Mouse (Mus musculus) gonadal fat pad, adult 2 months (tissue): Measurements from ENCODE around the gene Ip6k1. TPM values are rescaled to one million over a fixed set of nuclear protein-coding genes. Genes with fewer than 3 reads are reported as not detected.

ENCODE experiments used
- DNase-seq: peaks from one replicate; pipeline ENCODE4 v3.0.0-alpha.2; 2012; ENCODE audit warnings: low read depth
- polyA plus RNA-seq: library from polyadenylated mRNA; depleted of rRNA; stranded (reverse); fragments of >200 nt; gene quantifications from 2 replicates; pipeline ENCODE4 v1.2.3, GENCODE M21; 2012; rRNA removed

Gene Ip6k1
- polyA plus RNA-seq, 1 experiment: 94.3 TPM

DNA sequence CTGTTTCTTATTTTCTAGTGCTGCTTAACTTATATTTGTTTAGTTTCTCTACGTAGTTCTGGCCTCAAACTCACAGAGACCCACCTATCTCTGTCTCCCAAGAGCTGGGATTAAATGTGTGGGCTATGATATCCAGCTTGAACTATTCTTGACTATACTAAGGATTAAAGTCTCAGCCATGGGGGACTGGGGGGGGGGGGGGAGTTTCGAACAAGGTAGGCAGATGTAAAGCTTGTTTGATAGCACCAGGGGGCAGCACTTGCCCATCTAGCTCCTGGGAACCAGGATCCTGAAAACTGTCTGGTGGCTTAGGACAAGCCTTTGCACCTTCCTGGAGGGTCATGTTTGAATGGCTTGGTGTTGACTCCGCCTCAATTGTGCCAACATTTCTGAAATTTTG, 93.2 kb downstream of the Ip6k1 start:
- no peak for DNase-seq

DNA sequence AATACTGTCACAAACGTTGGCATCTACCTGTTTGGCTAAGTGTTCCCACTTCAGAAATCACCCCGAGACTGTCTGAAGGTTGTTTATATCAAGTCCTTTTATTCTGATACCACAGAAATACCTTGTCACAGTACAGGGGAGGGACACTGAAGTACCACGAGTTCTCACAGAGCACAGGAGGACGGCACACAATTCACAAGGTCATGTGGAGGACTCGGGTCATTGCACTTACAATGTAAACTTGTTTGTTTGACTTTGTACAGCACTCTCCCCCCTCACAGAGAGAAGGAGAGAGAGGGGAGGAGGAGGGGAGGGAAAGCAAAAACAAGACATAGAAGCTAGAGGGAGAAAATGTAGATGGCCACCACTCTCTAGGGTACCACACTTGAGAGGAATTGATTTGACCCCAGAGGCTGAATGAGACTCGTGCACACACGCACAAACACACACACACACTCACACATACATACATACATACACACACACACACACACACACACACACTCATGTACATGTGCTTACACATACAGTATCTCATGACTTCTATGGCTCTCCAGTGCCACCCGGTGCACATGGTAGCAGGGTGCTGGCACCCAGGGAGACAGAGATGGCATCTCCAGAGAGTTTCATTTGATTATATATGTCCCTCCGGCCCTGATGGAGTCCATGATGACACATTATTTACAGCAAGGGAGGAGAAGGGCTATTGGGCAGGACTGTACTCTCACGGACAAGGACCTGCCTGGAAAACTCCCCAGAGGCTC, 93.8 kb downstream of the Ip6k1 start:
- DNase-seq: no peak

Other genes starting within 250 kb of the Ip6k1 start
- 59.3 and 73.5 TPM in 2 replicates for gene Rbm5, start 231.5 kb upstream of the Ip6k1 start, polyA plus RNA-seq
- gene Rbm6, start 129.3 kb upstream of the Ip6k1 start, polyA plus RNA-seq: 19.0 and 20.9 TPM in 2 replicates
- gene Mon1a, start 114.3 kb upstream of the Ip6k1 start, polyA plus RNA-seq: 24.5 and 26.2 TPM in 2 replicates
- gene Mst1r, start 95.6 kb upstream of the Ip6k1 start, polyA plus RNA-seq: 34.3 and 40.2 TPM in 2 replicates
- 2.3 and 3.1 TPM in 2 replicates for gene Actl11, start 74.0 kb upstream of the Ip6k1 start, polyA plus RNA-seq
- gene Camkv, start 66.8 kb upstream of the Ip6k1 start, polyA plus RNA-seq: 0.84 and 0.92 TPM in 2 replicates
- 0.81 and 1.2 TPM in 2 replicates for gene Traip, start 52.4 kb upstream of the Ip6k1 start, polyA plus RNA-seq
- 43.3 and 65.1 TPM in 2 replicates for gene Uba7, start 27.0 kb upstream of the Ip6k1 start, polyA plus RNA-seq
- 0.84 and 1.0 TPM in 2 replicates for gene Gm20661, start 19.4 kb upstream of the Ip6k1 start, polyA plus RNA-seq
- gene Inka1, start 16.6 kb upstream of the Ip6k1 start, polyA plus RNA-seq: 16.2 and 20.8 TPM in 2 replicates
- gene Cdhr4, start 10.0 kb upstream of the Ip6k1 start, polyA plus RNA-seq: 13.0 and 14.5 TPM in 2 replicates
- 3.8 and 5.0 TPM in 2 replicates for gene Gm20662, start 6.2 kb upstream of the Ip6k1 start, polyA plus RNA-seq
- gene Gmppb, start 46.7 kb downstream of the Ip6k1 start, polyA plus RNA-seq: 51.3 and 52.0 TPM in 2 replicates
- gene Amigo3, start 50.7 kb downstream of the Ip6k1 start, polyA plus RNA-seq: 9.0 and 9.8 TPM in 2 replicates
- 0.32 and 0.94 TPM in 2 replicates for gene Mst1, start 77.9 kb downstream of the Ip6k1 start, polyA plus RNA-seq
- 69.5 and 90.7 TPM in 2 replicates for gene Rnf123, start 80.8 kb downstream of the Ip6k1 start, polyA plus RNA-seq
- gene Apeh, start 92.1 kb downstream of the Ip6k1 start, polyA plus RNA-seq: 94.2 and 118 TPM in 2 replicates
- gene Bsn, start 187.9 kb downstream of the Ip6k1 start, polyA plus RNA-seq: 1.5 and 1.9 TPM in 2 replicates